Mouse (Mus musculus): ENCODE data around the gene Piga. TPM values are rescaled to one million over a fixed set of nuclear protein-coding genes. Genes with fewer than 3 reads are reported as not detected.

The Piga gene
- 1 to 10 TPM; 5.6 to 6.6 TPM for total RNA-seq (2021)
- long read RNA-seq, experiment 1, partial matches to known transcripts, result 0 of 3 reads
- long read RNA-seq, experiment 1, other reads (novel, unspliced or antisense), result 0 of 3 reads
- long read RNA-seq, experiment 2, partial matches to known transcripts, result 1 of 3 reads
- long read RNA-seq, experiment 2, other reads (novel, unspliced or antisense), result 1 of 3 reads

DNA sequence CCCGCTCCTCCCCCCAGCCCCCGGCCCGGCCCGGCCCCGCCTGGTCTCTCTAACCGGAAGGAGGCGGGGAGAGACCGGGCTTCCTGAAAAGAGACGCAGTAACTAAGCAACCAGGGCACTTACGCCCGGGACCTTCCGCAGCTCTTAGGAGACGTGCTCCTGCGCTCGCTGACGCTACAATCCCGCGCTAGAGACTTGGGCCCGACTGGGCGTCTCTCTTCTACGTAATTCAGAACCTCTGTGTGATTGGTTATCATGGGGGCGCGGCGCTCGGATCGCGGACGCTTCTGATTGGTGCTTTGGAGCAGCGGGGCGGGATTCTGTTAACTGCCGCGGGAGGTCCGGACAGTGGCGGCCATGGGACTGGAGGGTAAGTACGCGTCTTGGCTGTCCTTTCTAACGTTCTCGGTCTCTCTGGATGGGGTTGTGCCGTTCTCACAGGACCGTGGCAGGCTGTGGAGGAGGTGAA lies at the start of gene Piga:
Piga (plus strand) TSS at position 317 of the 469 bp plus-strand sequence.
- DNase-seq (ENCODE audit: low spot score in 2 of 2), result peak; percentile 79 to 89

DNA sequence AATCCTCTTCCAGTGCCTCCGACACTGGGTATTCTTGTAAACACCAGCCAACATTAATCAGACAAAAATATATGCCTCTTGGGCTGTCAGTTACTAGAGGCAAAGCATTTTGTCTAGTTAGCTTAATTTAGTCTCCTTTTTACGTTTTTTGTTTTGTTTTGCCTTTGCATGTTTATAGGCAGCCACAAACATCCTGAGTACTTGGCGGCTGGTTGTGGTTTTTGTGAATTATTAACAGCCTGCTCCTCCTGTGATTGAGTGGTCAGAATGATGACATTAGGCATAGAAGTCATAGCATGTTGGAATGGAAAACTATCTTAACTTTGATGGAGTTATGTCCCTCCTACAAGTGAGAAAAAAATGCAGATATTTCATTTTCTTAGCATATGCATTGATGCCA lies 49.0 kb upstream of the Piga start:
- no peak for DNase-seq (ENCODE audit: low spot score in 2 of 2)

DNA sequence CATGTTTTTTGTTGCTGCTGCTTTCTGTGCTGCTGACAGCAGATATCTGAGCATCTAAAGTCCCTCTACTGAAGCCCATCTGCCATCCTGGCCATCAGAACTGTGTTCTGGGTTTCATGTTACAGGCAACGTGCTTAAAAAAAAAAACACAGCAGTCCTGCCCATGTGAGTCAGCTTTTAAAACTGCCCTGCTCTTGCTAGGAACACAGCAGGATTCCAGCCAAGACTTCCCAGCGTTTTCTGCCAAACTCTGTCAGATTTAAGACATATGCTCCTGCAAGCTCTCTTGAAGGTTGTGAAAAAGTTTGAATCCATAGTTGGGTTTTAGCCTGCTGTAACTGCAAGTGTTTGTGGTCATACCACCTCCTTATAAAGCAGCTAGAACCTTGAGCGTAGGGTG lies 46.5 kb upstream of the Piga start, which contains the start of gene Vegfd:
Vegfd (plus strand) TSS at position 298 of the 400 bp plus-strand sequence.
- DNase-seq (ENCODE audit: low spot score in 2 of 2), result peak; percentile 35 to 48

- DNase-seq (ENCODE audit: low spot score in 2 of 2), result no peak
These were observed 45.0 kb upstream of the Piga start for GRCm38 (mm10) chrX:164374586-164374985.

- DNase-seq (ENCODE audit: low spot score in 2 of 2), result no peak
These were observed 39.9 kb upstream of the Piga start for GRCm38 (mm10) chrX:164379721-164380120.

GRCm38 (mm10) chrX:164381618-164382408 lies 37.8 kb upstream of the Piga start:
- peak; percentile 51 to 73 for DNase-seq (ENCODE audit: low spot score in 2 of 2)

DNA sequence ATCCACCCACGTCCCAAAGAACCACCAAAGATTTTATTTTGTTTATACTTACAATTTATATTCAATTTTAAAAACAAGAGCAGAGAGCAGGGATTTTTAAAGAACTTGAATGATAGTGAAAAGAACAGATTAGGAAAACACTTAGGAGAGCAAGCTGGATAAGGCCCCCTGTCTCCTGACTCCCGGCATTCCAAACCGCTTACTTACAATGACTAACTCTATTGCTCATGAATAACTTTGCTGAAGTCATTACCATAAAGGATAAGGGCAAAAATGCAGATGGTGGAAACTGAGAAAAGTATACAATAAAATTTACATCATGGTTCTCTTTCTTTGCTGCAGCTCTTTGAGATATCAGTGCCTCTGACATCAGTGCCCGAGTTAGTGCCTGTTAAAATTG lies 25.5 kb upstream of the Piga start:
- no peak for DNase-seq (ENCODE audit: low spot score in 2 of 2)

DNA sequence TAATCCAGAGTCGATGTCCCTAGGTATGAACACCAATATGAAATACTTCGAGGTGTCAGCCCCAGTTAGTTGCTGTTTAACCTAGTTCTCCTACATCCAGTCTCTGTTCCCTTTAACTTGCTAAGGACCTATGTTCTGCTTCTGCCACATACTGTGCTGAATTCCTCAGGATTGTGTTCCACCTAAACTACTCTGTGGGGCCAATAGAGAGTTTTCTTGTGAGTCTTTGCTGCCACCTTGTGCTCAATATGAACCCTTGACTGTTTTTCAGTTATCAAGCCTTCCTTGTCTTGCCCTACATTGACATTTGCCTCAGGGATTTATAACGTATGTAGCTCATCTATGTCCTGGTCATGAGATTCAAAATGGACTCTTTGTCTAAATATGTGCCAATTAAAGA lies 21.1 kb upstream of the Piga start:
- DNase-seq (ENCODE audit: low spot score in 2 of 2), result peak in 1 of 2 experiments; percentile 7

DNA sequence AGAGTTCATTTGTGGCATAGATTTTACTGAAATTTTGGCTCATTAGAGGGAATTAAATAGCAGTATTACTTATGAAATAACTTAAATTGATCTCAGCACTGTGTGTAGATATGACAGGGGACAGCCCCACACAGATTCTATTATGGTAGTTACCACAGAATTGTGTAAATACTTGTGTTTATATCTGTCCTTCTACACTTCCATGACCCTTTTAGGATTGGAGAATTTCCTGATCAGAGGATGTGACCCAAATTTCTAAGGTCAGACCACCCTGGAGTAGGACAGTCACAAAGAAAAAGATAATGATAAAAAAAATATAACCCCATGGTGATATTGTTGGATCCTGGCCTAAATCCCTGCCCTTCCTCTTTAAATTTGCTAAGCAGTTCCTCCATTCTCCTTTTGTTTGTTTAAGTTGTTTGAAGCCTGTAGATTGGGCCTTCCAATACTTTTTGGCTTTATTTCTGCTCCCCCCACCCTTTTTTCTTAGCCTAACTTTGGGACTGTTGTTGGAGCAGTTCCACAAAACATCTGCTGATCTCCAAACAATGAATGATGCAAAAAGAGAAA lies 14.4 kb upstream of the Piga start:
- no peak for DNase-seq (ENCODE audit: low spot score in 2 of 2)

DNA sequence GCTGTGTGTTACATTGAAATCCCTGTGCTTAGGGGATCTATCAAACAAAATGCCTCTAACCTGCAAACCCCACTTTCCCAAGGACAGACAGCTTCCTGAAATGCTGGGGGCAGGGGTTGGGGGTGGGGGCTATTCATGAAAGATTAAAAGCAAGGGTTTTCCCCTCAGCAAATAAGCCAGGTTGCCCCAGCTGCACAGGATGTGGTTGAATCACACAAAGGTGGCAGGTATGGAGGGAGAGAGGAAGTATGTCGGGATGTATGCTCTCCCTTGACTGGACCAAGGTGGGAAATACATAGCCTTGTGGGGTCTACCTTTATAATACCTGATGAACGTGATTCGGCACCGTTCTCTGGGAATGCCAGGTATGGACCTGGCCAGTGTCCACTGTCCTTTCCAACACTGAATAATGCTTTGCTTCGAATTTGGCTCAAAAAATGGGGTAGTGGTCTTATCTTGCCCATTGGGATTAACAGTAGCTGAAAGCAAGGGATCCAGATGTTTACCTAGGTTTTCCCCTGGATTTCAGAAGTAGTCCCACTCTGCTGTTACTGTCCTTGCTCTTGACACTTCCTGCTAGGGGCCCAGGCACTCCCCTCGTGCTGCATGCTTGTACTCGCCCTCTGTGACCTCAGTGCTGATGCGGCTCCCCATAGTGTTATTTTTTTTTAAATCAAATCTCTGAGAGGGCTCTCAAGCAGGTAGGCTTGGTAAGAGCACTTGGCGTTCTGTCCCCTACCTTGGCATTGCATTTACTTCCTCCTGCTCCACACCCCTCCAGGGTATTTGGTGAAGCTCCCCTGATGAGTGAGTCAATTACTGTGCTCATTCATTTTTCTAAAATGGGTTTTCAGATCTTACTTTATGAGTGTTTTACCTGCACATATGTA lies 13.2 kb upstream of the Piga start:
- DNase-seq (ENCODE audit: low spot score in 2 of 2), result no peak

DNA sequence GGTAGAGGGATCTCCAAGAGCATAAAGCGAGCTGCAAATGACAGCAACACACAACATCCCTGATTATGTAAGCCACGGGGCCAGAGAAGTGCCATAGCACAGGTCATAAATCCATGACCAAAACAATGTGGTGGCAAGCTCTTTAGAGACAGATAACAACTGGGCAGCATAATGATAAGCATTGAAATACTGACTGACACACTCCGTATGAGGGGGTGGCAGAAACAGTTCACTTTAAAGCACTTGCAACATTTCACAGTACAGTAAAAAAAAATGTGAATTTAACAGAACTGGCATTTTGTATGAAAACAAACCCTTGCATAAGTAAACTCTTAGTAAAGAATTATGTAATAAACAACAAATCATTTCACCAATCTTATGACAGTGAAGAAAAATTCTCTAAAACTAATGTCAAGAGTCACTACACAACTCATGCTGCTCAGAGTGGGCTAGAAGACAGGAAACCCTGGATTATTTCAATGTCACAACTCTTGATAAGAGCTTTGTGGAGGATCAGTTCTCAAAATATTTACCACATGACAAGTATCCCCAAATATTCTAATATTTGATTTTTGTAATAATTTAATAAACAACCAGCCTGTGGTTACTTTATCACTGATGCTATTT lies 11.2 kb upstream of the Piga start:
- DNase-seq (ENCODE audit: low spot score in 2 of 2), result no peak

GRCm38 (mm10) chrX:164410562-164410961 lies 9.0 kb upstream of the Piga start:
- DNase-seq (ENCODE audit: low spot score in 2 of 2), result no peak

DNA sequence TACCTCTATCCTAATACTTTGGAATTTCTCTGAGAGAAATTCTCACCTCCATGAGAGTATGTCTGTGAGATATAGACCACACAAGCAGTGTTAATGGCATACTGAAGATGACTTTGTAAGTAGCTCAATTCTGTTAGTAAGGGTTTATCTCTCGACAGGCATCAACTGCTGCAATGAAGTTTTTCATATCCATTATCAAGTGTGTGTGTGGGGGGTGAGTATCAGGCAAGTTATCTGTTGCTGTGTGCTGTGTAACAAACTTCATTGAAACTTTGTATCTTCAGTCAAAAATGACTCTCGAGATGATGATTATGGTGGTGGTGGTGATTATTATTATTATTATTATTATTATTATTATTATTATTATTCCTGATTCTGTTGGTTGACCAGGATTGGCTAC lies 2.8 kb upstream of the Piga start:
- DNase-seq (ENCODE audit: low spot score in 2 of 2), result no peak

DNA sequence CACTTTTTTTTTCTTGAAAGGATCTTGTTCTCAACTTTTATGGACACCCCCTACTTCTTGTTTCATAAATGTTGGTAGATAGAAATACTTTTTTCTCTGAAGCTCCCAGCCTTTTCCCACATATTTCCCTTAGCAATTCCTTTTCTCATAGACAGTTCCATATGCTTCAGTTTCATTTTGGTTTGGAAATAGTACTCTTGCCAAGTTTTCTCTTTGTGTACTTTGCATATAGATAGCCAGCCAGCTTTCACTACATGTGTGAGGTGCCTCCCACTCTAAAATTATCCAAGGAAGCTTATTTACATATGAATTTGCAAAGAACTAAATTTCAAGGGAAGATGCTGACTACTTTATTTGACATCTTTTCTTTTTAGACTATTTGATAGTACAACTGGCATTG lies 1.6 kb upstream of the Piga start:
- DNase-seq (ENCODE audit: low spot score in 2 of 2), result no peak

DNA sequence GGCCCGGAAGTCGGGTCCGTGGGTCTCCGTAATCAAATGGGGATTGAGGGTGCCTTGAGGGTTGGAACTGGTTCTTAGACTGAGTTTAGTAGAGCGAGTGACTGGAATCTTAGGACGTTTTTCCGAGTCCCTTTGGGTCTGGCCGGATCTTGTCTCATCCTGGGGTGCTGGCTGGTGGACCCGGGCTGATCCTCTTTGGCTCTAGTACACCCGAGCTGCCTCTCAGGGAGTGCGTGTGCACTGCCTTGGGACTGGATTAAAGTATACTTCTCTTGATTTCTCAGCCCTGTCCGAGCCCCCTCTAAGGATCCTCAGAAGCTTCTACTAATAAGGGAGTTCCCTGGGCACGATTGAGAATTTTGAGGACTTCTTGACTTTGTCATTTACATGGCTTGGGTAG lies 368 bp downstream of the Piga start:
- DNase-seq (ENCODE audit: low spot score in 2 of 2), result no peak

GRCm38 (mm10) chrX:164420518-164420917 lies 931 bp downstream of the Piga start:
- no peak for DNase-seq (ENCODE audit: low spot score in 2 of 2)

GRCm38 (mm10) chrX:164424821-164425220 lies 5.2 kb downstream of the Piga start:
- DNase-seq (ENCODE audit: low spot score in 2 of 2), result no peak

- DNase-seq (ENCODE audit: low spot score in 2 of 2), result no peak
These were observed 7.7 kb downstream of the Piga start for GRCm38 (mm10) chrX:164427295-164427694.

DNA sequence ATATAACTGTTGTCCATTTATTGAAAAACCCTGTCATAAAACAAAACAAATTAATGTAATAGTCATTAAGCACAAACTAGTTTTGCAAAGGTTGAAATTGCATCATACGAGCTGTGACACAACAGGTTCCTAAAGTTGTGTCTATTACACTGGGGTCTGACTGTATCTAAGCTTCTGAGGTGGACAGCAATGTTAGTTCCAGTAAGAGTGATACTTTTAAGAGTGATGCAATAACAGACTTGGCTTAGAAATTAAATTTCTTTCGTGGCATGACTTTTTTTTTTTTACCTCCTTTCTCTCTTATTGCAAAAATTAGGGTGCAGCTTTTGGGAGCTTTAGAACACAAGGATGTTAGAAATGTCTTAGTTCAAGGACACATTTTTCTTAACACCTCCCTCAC lies 8.6 kb downstream of the Piga start:
- DNase-seq (ENCODE audit: low spot score in 2 of 2), result no peak

GRCm38 (mm10) chrX:164430621-164431020 lies 11.0 kb downstream of the Piga start:
- DNase-seq (ENCODE audit: low spot score in 2 of 2), result no peak

GRCm38 (mm10) chrX:164431133-164431532 lies 11.5 kb downstream of the Piga start:
- no peak for DNase-seq (ENCODE audit: low spot score in 2 of 2)
